Mouse (Mus musculus) erythroblast, embryonic 14.5 days (primary cell): Measurements from ENCODE around the gene Fxn.

Source experiments
- GATA1 ChIP-seq: IDR thresholded peaks from 2 replicates; pipeline ENCODE4 v1.6.1; 2012; ENCODE audit warnings: low read length, inconsistent platforms, mixed read lengths
- TAL1 ChIP-seq: IDR thresholded peaks from 3 replicates; pipeline ENCODE4 v1.6.1; 2012; ENCODE audit warnings: low read length, inconsistent platforms, mixed read lengths

- TF ChIP-seq GATA1 (no peak), TAL1 (no peak)
Observed at GRCm38 (mm10) chr19:24268531-24268930, 11.9 kb downstream of the Fxn start.
